Mouse (Mus musculus): ENCODE results near the gene Nedd9. TPM values are rescaled to one million over a fixed set of nuclear protein-coding genes. Genes with fewer than 3 reads are reported as not detected.

Nedd9 gene
- polyA plus RNA-seq, 1 experiment, result 60.8 TPM

GRCm38 (mm10) chr13:41296396-41296795, 190.8 kb downstream of the Nedd9 start:
- 83% methylated on average over 10 of the region's 10 CpGs for WGBS
- no peak overlapping the region for H3K4me3 ChIP-seq (replicated peaks; ENCODE audit: extremely low read depth, low read depth, low read length)
- peaks cover 7% of the 10 kb centered on the region; the same call in 1 of the 2 replicates for H3K4me1 ChIP-seq (ENCODE audit: control insufficient read depth, insufficient read depth, low read length)
- TF ChIP-seq CTCF (IDR thresholded peaks at IDR 0.05; ENCODE audit: insufficient read depth, low read length) (no peak), POLR2A (IDR thresholded peaks at IDR 0.05; ENCODE audit: borderline replicate concordance, extremely low read depth, low read depth, low read length) (no peak)
- no peak for DNase-seq

GRCm38 (mm10) chr13:41295886-41296285, 191.3 kb downstream of the Nedd9 start:
- WGBS, result 57% methylated on average over 6 of the region's 6 CpGs
- Histone ChIP-seq H3K4me1 (ENCODE audit: control insufficient read depth, insufficient read depth, low read length) (peaks cover 7% of the 10 kb centered on the region; the same call in 1 of the 2 replicates), H3K4me3 (replicated peaks; ENCODE audit: extremely low read depth, low read depth, low read length) (no peak overlapping the region)
- TF ChIP-seq CTCF (IDR thresholded peaks at IDR 0.05; ENCODE audit: insufficient read depth, low read length) (no peak), POLR2A (IDR thresholded peaks at IDR 0.05; ENCODE audit: borderline replicate concordance, extremely low read depth, low read depth, low read length) (no peak)
- no peak for DNase-seq

- TF ChIP-seq CTCF (IDR thresholded peaks at IDR 0.05; ENCODE audit: insufficient read depth, low read length) (no peak), POLR2A (IDR thresholded peaks at IDR 0.05; ENCODE audit: borderline replicate concordance, extremely low read depth, low read depth, low read length) (no peak)
- WGBS, result 57% methylated on average over 5 of the region's 5 CpGs
- no peak for DNase-seq
- Histone ChIP-seq H3K4me3 (replicated peaks; ENCODE audit: extremely low read depth, low read depth, low read length) (no peak overlapping the region), H3K4me1 (ENCODE audit: control insufficient read depth, insufficient read depth, low read length) (peaks cover 5% of the 10 kb centered on the region; the same call in 1 of the 2 replicates)
Observed at GRCm38 (mm10) chr13:41293595-41293994, 193.6 kb downstream of the Nedd9 start.

- DNase-seq, result no peak
- no peak overlapping the region for H3K4me3 ChIP-seq (replicated peaks; ENCODE audit: extremely low read depth, low read depth, low read length)
- 88% methylated on average over 4 of the region's 4 CpGs for WGBS
- no peak for TF ChIP-seq CTCF (IDR thresholded peaks at IDR 0.05; ENCODE audit: insufficient read depth, low read length)
- no peak for TF ChIP-seq POLR2A (IDR thresholded peaks at IDR 0.05; ENCODE audit: borderline replicate concordance, extremely low read depth, low read depth, low read length)
- peaks cover 4% of the 10 kb centered on the region; the same call in 1 of the 2 replicates for H3K4me1 ChIP-seq (ENCODE audit: control insufficient read depth, insufficient read depth, low read length)
Observed at GRCm38 (mm10) chr13:41291466-41291974, 195.6 kb downstream of the Nedd9 start.

- no peaks in the 10 kb centered on the region for H3K4me1 ChIP-seq (ENCODE audit: control insufficient read depth, insufficient read depth, low read length)
- DNase-seq, result no peak
- no peak for TF ChIP-seq CTCF (IDR thresholded peaks at IDR 0.05; ENCODE audit: insufficient read depth, low read length)
- no peak for TF ChIP-seq POLR2A (IDR thresholded peaks at IDR 0.05; ENCODE audit: borderline replicate concordance, extremely low read depth, low read depth, low read length)
- H3K4me3 ChIP-seq (replicated peaks; ENCODE audit: extremely low read depth, low read depth, low read length), result no peak overlapping the region
- WGBS, result 61% methylated on average over 3 of the region's 3 CpGs
Observed at GRCm38 (mm10) chr13:41286285-41286684, 200.9 kb downstream of the Nedd9 start.

- no peaks in the 10 kb centered on the region for H3K4me1 ChIP-seq (ENCODE audit: control insufficient read depth, insufficient read depth, low read length)
- no peak overlapping the region for H3K4me3 ChIP-seq (replicated peaks; ENCODE audit: extremely low read depth, low read depth, low read length)
- TF ChIP-seq CTCF (IDR thresholded peaks at IDR 0.05; ENCODE audit: insufficient read depth, low read length) (no peak), POLR2A (IDR thresholded peaks at IDR 0.05; ENCODE audit: borderline replicate concordance, extremely low read depth, low read depth, low read length) (no peak)
- 83% methylated on average over 4 of the region's 4 CpGs for WGBS
- DNase-seq, result no peak
Observed at GRCm38 (mm10) chr13:41285448-41285847, 201.7 kb downstream of the Nedd9 start.

- H3K4me3 ChIP-seq (replicated peaks; ENCODE audit: extremely low read depth, low read depth, low read length), result no peak overlapping the region
- H3K4me1 ChIP-seq (ENCODE audit: control insufficient read depth, insufficient read depth, low read length), result no peaks in the 10 kb centered on the region
- DNase-seq, result peak; percentile 73
- WGBS, result 17% methylated on average over 5 of the region's 5 CpGs
- TF ChIP-seq CTCF (IDR thresholded peaks at IDR 0.05; ENCODE audit: insufficient read depth, low read length) (0 out of 2 replicates have a peak, but pooled peaks have one; percentile 42), POLR2A (IDR thresholded peaks at IDR 0.05; ENCODE audit: borderline replicate concordance, extremely low read depth, low read depth, low read length) (no peak)
Observed at GRCm38 (mm10) chr13:41283256-41283655, 203.9 kb downstream of the Nedd9 start.

- DNase-seq, result no peak
- WGBS, result 62% methylated on average over 5 of the region's 5 CpGs
- Histone ChIP-seq H3K4me1 (ENCODE audit: control insufficient read depth, insufficient read depth, low read length) (no peaks in the 10 kb centered on the region), H3K4me3 (replicated peaks; ENCODE audit: extremely low read depth, low read depth, low read length) (no peak overlapping the region)
- TF ChIP-seq POLR2A (IDR thresholded peaks at IDR 0.05; ENCODE audit: borderline replicate concordance, extremely low read depth, low read depth, low read length) (no peak), CTCF (IDR thresholded peaks at IDR 0.05; ENCODE audit: insufficient read depth, low read length) (no peak)
Observed at GRCm38 (mm10) chr13:41280696-41281095, 206.5 kb downstream of the Nedd9 start.

- TF ChIP-seq CTCF (IDR thresholded peaks at IDR 0.05; ENCODE audit: insufficient read depth, low read length) (no peak), POLR2A (IDR thresholded peaks at IDR 0.05; ENCODE audit: borderline replicate concordance, extremely low read depth, low read depth, low read length) (no peak)
- H3K4me1 ChIP-seq (ENCODE audit: control insufficient read depth, insufficient read depth, low read length), result no peaks in the 10 kb centered on the region
- no peak within 1 kb of the TSS for H3K4me3 ChIP-seq (replicated peaks; ENCODE audit: extremely low read depth, low read depth, low read length)
- WGBS, result 84% methylated on average over 10 of the region's 10 CpGs
- DNase-seq, result no peak
Observed at GRCm38 (mm10) chr13:41273927-41274650, 213.1 kb downstream of the Nedd9 start, which contains the start of gene Gm17364. Gm17364 (minus strand) TSS chr13:41273977.

Data from lung, adult 2 months (tissue).